Mouse (Mus musculus): Measurements from ENCODE around the gene Anxa9. TPM values are rescaled to one million over a fixed set of nuclear protein-coding genes. Genes with fewer than 3 reads are reported as not detected.

Anxa9 gene
- polyA plus RNA-seq, 1 experiment from 2014 or later: 2.0 TPM

GRCm38 (mm10) chr3:95338251-95338650 lies 31.3 kb upstream of the Anxa9 start:
- Histone ChIP-seq H3K4me2 (replicated peaks; ENCODE audit: low read depth) (no peak overlapping the region), H3K9me3 (ENCODE audit: control insufficient read depth) (no peaks in the 10 kb centered on the region), H3K27ac (ENCODE audit: low read depth, low read length) (no peak overlapping the region), H3K36me3 (ENCODE audit: control insufficient read depth, insufficient read depth) (peaks cover 71% of the 10 kb centered on the region), H3K4me1 (replicated peaks; ENCODE audit: control insufficient read depth, insufficient read depth, low read length) (no peaks in the 10 kb centered on the region), H3K27me3 (replicated peaks; ENCODE audit: control insufficient read depth, insufficient read depth, low read length) (no peaks in the 10 kb centered on the region), H3K4me3 (ENCODE audit: low read depth, low read length) (no peak overlapping the region), H3K9ac (ENCODE audit: low read depth, low read length) (no peak overlapping the region)
- 89% methylated on average over 4 of the region's 4 CpGs for WGBS
- TF ChIP-seq CTCF (IDR thresholded peaks at IDR 0.05; ENCODE audit: low read depth): no peak
- no peak for ATAC-seq

- Histone ChIP-seq H3K4me1 (replicated peaks; ENCODE audit: control insufficient read depth, insufficient read depth, low read length) (no peaks in the 10 kb centered on the region), H3K9me3 (ENCODE audit: control insufficient read depth) (no peaks in the 10 kb centered on the region), H3K36me3 (ENCODE audit: control insufficient read depth, insufficient read depth) (peaks cover 69% of the 10 kb centered on the region), H3K27me3 (replicated peaks; ENCODE audit: control insufficient read depth, insufficient read depth, low read length) (no peaks in the 10 kb centered on the region), H3K4me2 (replicated peaks; ENCODE audit: low read depth) (no peak overlapping the region), H3K27ac (ENCODE audit: low read depth, low read length) (no peak overlapping the region), H3K4me3 (ENCODE audit: low read depth, low read length) (no peak overlapping the region), H3K9ac (ENCODE audit: low read depth, low read length) (no peak overlapping the region)
- WGBS: 97% methylated on average over 4 of the region's 4 CpGs
- ATAC-seq: no peak
- TF ChIP-seq CTCF (IDR thresholded peaks at IDR 0.05; ENCODE audit: low read depth): no peak
Measured at GRCm38 (mm10) chr3:95337345-95337744, 30.4 kb upstream of the Anxa9 start.

DNA sequence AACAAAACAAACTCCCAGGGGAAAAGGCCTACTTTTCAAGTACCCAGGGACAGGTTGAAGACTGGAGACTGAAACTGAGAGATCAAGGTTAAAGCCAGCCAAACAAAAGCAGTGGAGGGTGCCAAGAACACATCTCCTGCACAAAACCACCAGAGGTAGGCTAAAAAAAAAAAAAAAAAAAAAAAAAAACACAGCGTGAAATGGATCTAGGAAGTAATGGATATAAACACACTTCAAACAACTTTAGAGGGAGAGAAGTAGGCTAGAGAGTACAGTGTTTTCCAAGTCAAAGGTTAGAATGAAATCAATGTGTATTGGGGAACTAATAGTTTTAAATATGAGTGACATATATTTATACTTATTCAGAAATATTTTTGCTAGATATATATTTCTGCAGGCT lies 24.6 kb upstream of the Anxa9 start:
- Histone ChIP-seq H3K4me3 (ENCODE audit: low read depth, low read length) (no peak overlapping the region), H3K9me3 (ENCODE audit: control insufficient read depth) (no peaks in the 10 kb centered on the region), H3K4me1 (replicated peaks; ENCODE audit: control insufficient read depth, insufficient read depth, low read length) (no peaks in the 10 kb centered on the region), H3K27ac (ENCODE audit: low read depth, low read length) (no peak overlapping the region), H3K27me3 (replicated peaks; ENCODE audit: control insufficient read depth, insufficient read depth, low read length) (no peaks in the 10 kb centered on the region), H3K36me3 (ENCODE audit: control insufficient read depth, insufficient read depth) (peaks cover 42% of the 10 kb centered on the region), H3K4me2 (replicated peaks; ENCODE audit: low read depth) (no peak overlapping the region), H3K9ac (ENCODE audit: low read depth, low read length) (no peak overlapping the region)
- 64% methylated on average over 1 of the region's 1 CpGs for WGBS
- TF ChIP-seq CTCF (IDR thresholded peaks at IDR 0.05; ENCODE audit: low read depth): no peak
- no peak for ATAC-seq

DNA sequence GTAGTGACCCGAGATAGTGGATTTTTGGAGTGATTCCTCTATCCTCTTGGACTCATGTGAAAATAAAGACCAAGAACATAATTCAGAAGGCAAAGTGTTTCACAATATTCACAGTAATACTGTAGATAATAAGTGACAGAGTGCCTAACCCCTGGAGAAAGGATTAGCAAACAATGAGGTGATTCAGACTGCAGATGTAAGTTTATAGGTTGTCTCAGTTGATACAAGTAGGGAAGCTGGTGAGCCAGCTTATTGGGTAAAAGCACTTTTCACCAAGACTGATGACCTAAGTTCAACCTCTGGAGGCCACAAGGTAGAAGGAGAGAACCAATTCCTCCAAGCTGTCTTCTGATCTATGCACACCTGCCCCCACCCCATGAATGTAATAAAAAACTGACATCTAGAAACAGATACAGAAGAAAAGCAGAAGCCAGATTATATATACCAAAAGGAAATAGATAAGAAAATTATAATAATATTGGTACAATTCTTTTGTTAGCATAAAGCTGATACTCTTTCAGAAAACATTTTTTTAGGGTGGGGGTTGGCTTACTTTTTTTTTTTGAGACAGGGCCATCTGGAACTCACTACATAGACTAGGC lies 21.9 kb upstream of the Anxa9 start:
- WGBS: 43% methylated on average over 1 of the region's 1 CpGs
- Histone ChIP-seq H3K4me3 (ENCODE audit: low read depth, low read length) (no peak overlapping the region), H3K9me3 (ENCODE audit: control insufficient read depth) (no peaks in the 10 kb centered on the region), H3K9ac (ENCODE audit: low read depth, low read length) (no peak overlapping the region), H3K4me2 (replicated peaks; ENCODE audit: low read depth) (no peak overlapping the region), H3K27me3 (replicated peaks; ENCODE audit: control insufficient read depth, insufficient read depth, low read length) (no peaks in the 10 kb centered on the region), H3K36me3 (ENCODE audit: control insufficient read depth, insufficient read depth) (peaks cover 53% of the 10 kb centered on the region), H3K4me1 (replicated peaks; ENCODE audit: control insufficient read depth, insufficient read depth, low read length) (no peaks in the 10 kb centered on the region), H3K27ac (ENCODE audit: low read depth, low read length) (no peak overlapping the region)
- TF ChIP-seq CTCF (IDR thresholded peaks at IDR 0.05; ENCODE audit: low read depth): no peak
- ATAC-seq: peak; percentile 92

DNA sequence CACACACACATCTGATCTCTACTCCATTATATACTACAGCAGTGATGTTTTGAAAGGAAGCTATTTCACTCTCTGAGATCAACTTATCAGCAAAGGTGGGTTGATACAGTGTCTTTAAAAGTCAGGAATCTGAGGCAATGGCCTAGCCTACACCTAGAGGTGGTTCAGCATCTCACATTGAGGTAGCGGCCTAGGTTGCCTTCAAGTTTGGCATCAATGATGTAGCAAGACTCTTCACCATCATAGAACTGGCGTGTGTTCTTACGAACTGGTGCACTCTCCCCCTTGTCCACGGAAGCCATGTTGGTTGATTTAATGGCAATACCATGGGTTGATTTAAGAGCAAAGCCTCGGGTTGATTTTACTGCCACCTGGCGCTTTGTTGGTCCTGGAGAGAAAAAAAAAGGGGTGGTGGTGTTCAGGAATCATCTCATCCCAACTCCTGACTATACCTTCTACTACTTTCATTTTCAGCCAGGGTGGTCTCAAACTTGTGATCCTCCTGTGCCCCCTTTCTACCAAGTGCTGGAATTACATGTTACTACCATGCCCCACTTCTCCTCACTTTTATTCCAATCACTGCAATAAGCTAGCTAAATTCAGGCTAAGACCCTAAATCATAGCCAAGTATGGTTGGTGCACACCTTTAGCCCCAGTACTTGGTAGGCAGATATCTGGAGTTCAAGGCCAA lies 17.6 kb upstream of the Anxa9 start:
- peaks cover 78% of the 10 kb centered on the region for H3K36me3 ChIP-seq (ENCODE audit: control insufficient read depth, insufficient read depth)
- 93% methylated on average over 6 of the region's 6 CpGs for WGBS
- no peak for ATAC-seq
- peak; percentile 54 for TF ChIP-seq CTCF (IDR thresholded peaks at IDR 0.05; ENCODE audit: low read depth)
- no peak overlapping the region for H3K4me2 ChIP-seq (replicated peaks; ENCODE audit: low read depth)
- H3K4me3 ChIP-seq (ENCODE audit: low read depth, low read length): no peak overlapping the region
- H3K4me1 ChIP-seq (replicated peaks; ENCODE audit: control insufficient read depth, insufficient read depth, low read length): 0 out of 2 replicates have a peak, but pooled peaks cover 2% of the 10 kb centered on the region
- H3K9me3 ChIP-seq (ENCODE audit: control insufficient read depth): no peaks in the 10 kb centered on the region
- no peaks in the 10 kb centered on the region for H3K27me3 ChIP-seq (replicated peaks; ENCODE audit: control insufficient read depth, insufficient read depth, low read length)
- H3K9ac ChIP-seq (ENCODE audit: low read depth, low read length): no peak overlapping the region
- H3K27ac ChIP-seq (ENCODE audit: low read depth, low read length): 0 out of 2 replicates have a peak overlapping the region, but pooled peaks have one; percentile 28

- Histone ChIP-seq H3K4me1 (replicated peaks; ENCODE audit: control insufficient read depth, insufficient read depth, low read length) (0 out of 2 replicates have a peak, but pooled peaks cover 6% of the 10 kb centered on the region), H3K4me2 (replicated peaks; ENCODE audit: low read depth) (no peak overlapping the region), H3K27me3 (replicated peaks; ENCODE audit: control insufficient read depth, insufficient read depth, low read length) (no peaks in the 10 kb centered on the region), H3K4me3 (ENCODE audit: low read depth, low read length) (no peak overlapping the region), H3K9me3 (ENCODE audit: control insufficient read depth) (no peaks in the 10 kb centered on the region), H3K27ac (ENCODE audit: low read depth, low read length) (no peak overlapping the region), H3K36me3 (ENCODE audit: control insufficient read depth, insufficient read depth) (peaks cover 79% of the 10 kb centered on the region), H3K9ac (ENCODE audit: low read depth, low read length) (no peak overlapping the region)
- ATAC-seq: no peak
- 75% methylated on average over 3 of the region's 3 CpGs for WGBS
- TF ChIP-seq CTCF (IDR thresholded peaks at IDR 0.05; ENCODE audit: low read depth): no peak
Measured at GRCm38 (mm10) chr3:95323429-95323828, 16.5 kb upstream of the Anxa9 start.
